Comparison of ENCODE assay signal across 15 mouse cellular contexts in the genomic region with DNA sequence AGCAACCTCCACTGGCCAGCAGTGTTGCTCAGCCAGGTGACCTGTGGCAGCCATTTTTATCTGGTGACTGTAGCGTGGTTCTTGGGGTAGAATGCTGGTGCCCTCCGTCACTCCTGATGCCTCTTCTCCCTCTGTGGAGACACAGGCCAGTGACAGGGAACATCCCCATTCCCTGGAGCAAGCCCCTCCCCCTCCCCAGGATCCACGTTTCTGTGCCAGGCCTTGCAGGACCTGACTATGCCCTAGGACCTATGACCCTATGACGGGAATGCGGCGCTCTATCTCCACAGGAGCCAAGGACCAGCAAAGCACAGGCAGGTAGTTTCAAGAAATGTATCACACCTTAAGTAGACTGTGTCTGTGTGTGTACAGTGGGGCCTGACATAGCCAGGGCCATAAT. TPM values are rescaled to one million over a fixed set of nuclear protein-coding genes. Genes with fewer than 3 reads are reported as not detected.
DNase-seq lines count a peak whose midpoint lies in the region; ATAC-seq and TF ChIP-seq lines count a peak whose summit lies in the region.
"Had no signal": no experiment of that assay in that cellular context is flagged by ENCODE, and none has a peak within 500 bp of the region (broad histone marks: within the 10 kb centered on the region; RNA-seq: fewer than 3 reads in every experiment).

No protein-coding gene starts in this region.

- ATAC-seq in hindbrain, embryonic 13.5 days (ENCODE audit: low FRiP score), result no peak
- no peak for ATAC-seq in hindbrain, embryonic 14.5 days (ENCODE audit: low FRiP score)
- ATAC-seq in midbrain, postnatal 0 days (ENCODE audit: low FRiP score), result no peak
- ATAC-seq in midbrain, embryonic 13.5 days, result no peak
- ATAC-seq in stomach, postnatal 0 days (ENCODE audit: low FRiP score, low TSS enrichment), result no peak

- peaks cover 78% of the 10 kb centered on the region for H3K36me3 ChIP-seq in hindbrain, embryonic 13.5 days
- H3K36me3 ChIP-seq in hindbrain, embryonic 14.5 days (replicated peaks; ENCODE audit: control insufficient read depth, insufficient read depth), result peaks cover 65% of the 10 kb centered on the region
- H3K36me3 ChIP-seq in midbrain, postnatal 0 days (ENCODE audit: insufficient read depth, low read length), result peaks cover 61% of the 10 kb centered on the region
- H3K36me3 ChIP-seq in midbrain, embryonic 13.5 days, result peaks cover 81% of the 10 kb centered on the region
- H3K36me3 ChIP-seq in stomach, postnatal 0 days (ENCODE audit: control insufficient read depth, insufficient read depth, low read length), result peaks cover 33% of the 10 kb centered on the region

- DNase-seq in gastrocnemius, adult 2 months, result peak; percentile 15
- DNase-seq in gastrocnemius, postnatal 36 days, result no peak
- no peak for DNase-seq in hindbrain, embryonic 14.5 days (ENCODE audit: low spot score)
- no peak for DNase-seq in midbrain, postnatal 0 days (ENCODE audit: low spot score)
- DNase-seq in stomach, postnatal 0 days (ENCODE audit: low spot score), result no peak
- DNase-seq in right cerebral cortex, postnatal 4 days, result no peak
- DNase-seq: adrenal gland, adult 8-10 months; embryo, embryonic 11 days had no signal

- peak overlapping the region; percentile 25; the same call in 1 of the 2 replicates for H3K27ac ChIP-seq in gastrocnemius, adult 2 months
- H3K27ac ChIP-seq in hindbrain, embryonic 13.5 days, result 0 out of 2 replicates have a peak overlapping the region, but pooled peaks have one; percentile 18
- H3K27ac ChIP-seq in hindbrain, embryonic 14.5 days, result no peak overlapping the region
- H3K27ac ChIP-seq in midbrain, postnatal 0 days (ENCODE audit: low read depth, low read length), result peak overlapping the region; percentile 51; the same call in 1 of the 2 replicates
- H3K27ac ChIP-seq in midbrain, embryonic 13.5 days, result no peak overlapping the region
- H3K27ac ChIP-seq in stomach, postnatal 0 days (replicated peaks), result peak overlapping the region; percentile 86
- H3K27ac ChIP-seq: forebrain, embryonic 12.5 days had no signal

- H3K4me3 ChIP-seq in gastrocnemius, adult 2 months, result no peak overlapping the region
- H3K4me3 ChIP-seq in hindbrain, embryonic 13.5 days, result no peak overlapping the region
- H3K4me3 ChIP-seq in hindbrain, embryonic 14.5 days (replicated peaks; ENCODE audit: low read length), result no peak overlapping the region
- H3K4me3 ChIP-seq in midbrain, postnatal 0 days (ENCODE audit: low read depth, low read length), result no peak overlapping the region
- no peak overlapping the region for H3K4me3 ChIP-seq in midbrain, embryonic 13.5 days (replicated peaks)
- no peak overlapping the region for H3K4me3 ChIP-seq in stomach, postnatal 0 days (ENCODE audit: low read depth, low read length)
- H3K4me3 ChIP-seq: forebrain, embryonic 12.5 days; myocyte had no signal

- peaks cover 15% of the 10 kb centered on the region for H3K4me1 ChIP-seq in hindbrain, embryonic 13.5 days (replicated peaks)
- peaks cover 8% of the 10 kb centered on the region for H3K4me1 ChIP-seq in hindbrain, embryonic 14.5 days (replicated peaks; ENCODE audit: control insufficient read depth, insufficient read depth, low read length)
- H3K4me1 ChIP-seq in midbrain, postnatal 0 days (ENCODE audit: insufficient read depth, low read length), result no peaks in the 10 kb centered on the region
- H3K4me1 ChIP-seq in midbrain, embryonic 13.5 days (replicated peaks), result peaks cover 15% of the 10 kb centered on the region
- H3K4me1 ChIP-seq in stomach, postnatal 0 days (replicated peaks; ENCODE audit: control insufficient read depth, insufficient read depth), result no peaks in the 10 kb centered on the region; the same call in 1 of the 2 replicates

- WGBS in hindbrain, embryonic 13.5 days, result 85% methylated on average over 6 of the region's 6 CpGs
- WGBS in hindbrain, embryonic 14.5 days, result 92% methylated on average over 6 of the region's 6 CpGs
- 97% methylated on average over 6 of the region's 6 CpGs for WGBS in midbrain, postnatal 0 days
- 91% methylated on average over 6 of the region's 6 CpGs for WGBS in midbrain, embryonic 13.5 days
- 79% methylated on average over 6 of the region's 6 CpGs for WGBS in stomach, postnatal 0 days

- no peak overlapping the region for H3K4me2 ChIP-seq in hindbrain, embryonic 13.5 days
- H3K4me2 ChIP-seq in hindbrain, embryonic 14.5 days (replicated peaks), result no peak overlapping the region
- H3K4me2 ChIP-seq in midbrain, postnatal 0 days (ENCODE audit: low read depth, low read length, poor library complexity, severe bottlenecking), result no peak overlapping the region
- H3K4me2 ChIP-seq in midbrain, embryonic 13.5 days (replicated peaks), result no peak overlapping the region
- no peak overlapping the region for H3K4me2 ChIP-seq in stomach, postnatal 0 days (replicated peaks; ENCODE audit: low read depth)
- H3K4me2 ChIP-seq: forebrain, embryonic 12.5 days; liver, embryonic 11.5 days; midbrain, embryonic 11.5 days had no signal

- no peak for TF ChIP-seq EP300 in stomach, postnatal 0 days (optimal IDR thresholded peaks at IDR 0.05)

- no peaks in the 10 kb centered on the region for H3K27me3 ChIP-seq in hindbrain, embryonic 13.5 days
- no peaks in the 10 kb centered on the region for H3K27me3 ChIP-seq in hindbrain, embryonic 14.5 days (ENCODE audit: control insufficient read depth, insufficient read depth, low read length)
- no peaks in the 10 kb centered on the region for H3K27me3 ChIP-seq in midbrain, postnatal 0 days (ENCODE audit: insufficient read depth, low read length)
- H3K27me3 ChIP-seq in midbrain, embryonic 13.5 days, result no peaks in the 10 kb centered on the region
- H3K27me3 ChIP-seq in stomach, postnatal 0 days (ENCODE audit: control insufficient read depth, insufficient read depth, low read length), result no peaks in the 10 kb centered on the region
- H3K27me3 ChIP-seq: forebrain, embryonic 12.5 days had no signal

- TF ChIP-seq CTCF in gastrocnemius, adult 2 months (IDR thresholded peaks at IDR 0.05), result no peak
- TF ChIP-seq CTCF in midbrain, postnatal 0 days (IDR thresholded peaks at IDR 0.05), result no peak
- no peak for TF ChIP-seq CTCF in stomach, postnatal 0 days (IDR thresholded peaks at IDR 0.05; ENCODE audit: low read depth)

- intact Hi-C loops in gastrocnemius, adult 2 months (cut with DNase I), result no loop called here
- intact Hi-C loops in gastrocnemius, postnatal 36 days (cut with DNase I), result no loop called here

- no peaks in the 10 kb centered on the region for H3K9me3 ChIP-seq in hindbrain, embryonic 13.5 days
- H3K9me3 ChIP-seq in hindbrain, embryonic 14.5 days (ENCODE audit: control insufficient read depth, low read length), result no peaks in the 10 kb centered on the region
- no peaks in the 10 kb centered on the region for H3K9me3 ChIP-seq in midbrain, postnatal 0 days (ENCODE audit: low read length)
- no peaks in the 10 kb centered on the region for H3K9me3 ChIP-seq in midbrain, embryonic 13.5 days
- H3K9me3 ChIP-seq in stomach, postnatal 0 days (ENCODE audit: control insufficient read depth, low read length), result no peaks in the 10 kb centered on the region
- H3K9me3 ChIP-seq: forebrain, embryonic 12.5 days; G1E had no signal

- no peak overlapping the region for H3K9ac ChIP-seq in hindbrain, embryonic 13.5 days
- no peak overlapping the region for H3K9ac ChIP-seq in hindbrain, embryonic 14.5 days
- H3K9ac ChIP-seq in midbrain, postnatal 0 days (replicated peaks; ENCODE audit: low read length, poor library complexity, severe bottlenecking), result no peak overlapping the region
- no peak overlapping the region for H3K9ac ChIP-seq in midbrain, embryonic 13.5 days (replicated peaks)
- H3K9ac ChIP-seq in stomach, postnatal 0 days (ENCODE audit: low read length), result no peak overlapping the region
- H3K9ac ChIP-seq: forebrain, embryonic 12.5 days had no signal

RNA-seq across cellular contexts. Expression of gene Susd2, which starts 4.3 kb away (rescaled TPM):
- total RNA-seq in gastrocnemius, adult 2 months (2021), result 1 to 10 TPM; 1.0 to 2.4 TPM
- 1 to 10 TPM in 1 of 2 experiments, under 1 TPM in 1; 0.99 to 1.4 TPM for total RNA-seq in gastrocnemius, postnatal 36 days (2021)
- polyA plus RNA-seq in hindbrain, embryonic 13.5 days (2015; fragmentation: Nextera tagmentation; extraction: Ambion mirVana), result 3.8 and 4.0 TPM in 2 replicates
- 6.9 and 7.3 TPM in 2 replicates for polyA plus RNA-seq in hindbrain, embryonic 14.5 days (2014; fragmentation: Nextera tagmentation; extraction: Ambion mirVana)
- total RNA-seq in midbrain, postnatal 0 days (2014; rRNA removed), result 7.8 and 10.7 TPM in 2 replicates
- 4.8 and 6.4 TPM in 2 replicates for polyA plus RNA-seq in midbrain, postnatal 0 days (2015; fragmentation: Nextera tagmentation; extraction: Ambion mirVana)
- 2.0 and 2.3 TPM in 2 replicates for polyA plus RNA-seq in midbrain, embryonic 13.5 days (2015; fragmentation: Nextera tagmentation; extraction: Ambion mirVana)
- 12.2 and 14.1 TPM in 2 replicates for polyA plus RNA-seq in stomach, postnatal 0 days (2015; fragmentation: Nextera tagmentation; extraction: Ambion mirVana)

RNA-seq across cellular contexts. Expression of gene Ggt5, which starts 59.0 kb away (rescaled TPM):
- total RNA-seq in gastrocnemius, adult 2 months (2021), result 1 to 10 TPM; 2.9 to 4.6 TPM
- 1 to 10 TPM; 3.0 to 5.2 TPM for total RNA-seq in gastrocnemius, postnatal 36 days (2021)
- polyA plus RNA-seq in hindbrain, embryonic 13.5 days (2015; fragmentation: Nextera tagmentation; extraction: Ambion mirVana), result 1.9 TPM in 2 replicates
- 2.1 and 2.7 TPM in 2 replicates for polyA plus RNA-seq in hindbrain, embryonic 14.5 days (2014; fragmentation: Nextera tagmentation; extraction: Ambion mirVana)
- 5.8 and 9.1 TPM in 2 replicates for total RNA-seq in midbrain, postnatal 0 days (2014; rRNA removed)
- polyA plus RNA-seq in midbrain, postnatal 0 days (2015; fragmentation: Nextera tagmentation; extraction: Ambion mirVana), result 1.3 and 2.4 TPM in 2 replicates
- 1.9 and 2.4 TPM in 2 replicates for polyA plus RNA-seq in midbrain, embryonic 13.5 days (2015; fragmentation: Nextera tagmentation; extraction: Ambion mirVana)
- polyA plus RNA-seq in stomach, postnatal 0 days (2015; fragmentation: Nextera tagmentation; extraction: Ambion mirVana), result 2.6 and 2.8 TPM in 2 replicates
- polyA plus RNA-seq: G1E had no signal

Comparison
In these comparisons a context has a peak if more than half of its experiments do, and no peak if none do; other contexts are left out.
1. H3K27ac ChIP-seq: peak in gastrocnemius, adult 2 months (single experiment), hindbrain, embryonic 13.5 days (single experiment), midbrain, postnatal 0 days (single experiment) and stomach, postnatal 0 days (single experiment); none in hindbrain, embryonic 14.5 days (single experiment) and midbrain, embryonic 13.5 days (single experiment).